Mouse (Mus musculus) lung, embryonic 14.5 days (tissue): ENCODE measurements around the gene Itsn1. TPM values are rescaled to one million over a fixed set of nuclear protein-coding genes. Genes with fewer than 3 reads are reported as not detected.
A peak's percentile ranks its signal among the peaks of the same experiment; 100 is the strongest.

Source experiments
- ATAC-seq: fragments of 200-750 bp; cut with Nextera tagmentation; 2 replicates; pipeline ENCODE4 v1.8.0; 2017; ENCODE audit warnings: mild to moderate bottlenecking, moderate TSS enrichment, moderate library complexity; ENCODE audit not compliant: insufficient read depth
- DNase-seq: peaks from one replicate; pipeline ENCODE4 v3.0.0-alpha.2; 2015
- H3K27ac ChIP-seq: fragments of 300-500 bp; sonication (generic); 2 replicates; pipeline ENCODE4 v1.5.1; 2014; ENCODE audit warnings: low read depth, mild to moderate bottlenecking, moderate library complexity
- H3K27me3 ChIP-seq: fragments of 300-500 bp; sonication (generic); 2 replicates; pipeline ENCODE4 v1.6.1; 2014; ENCODE audit warnings: low read length, control low read depth; ENCODE audit not compliant: insufficient read depth
- H3K36me3 ChIP-seq: fragments of 300-500 bp; sonication (generic); 2 replicates; pipeline ENCODE4 v1.6.1; 2014; ENCODE audit warnings: control low read depth; ENCODE audit not compliant: insufficient read depth
- H3K4me1 ChIP-seq: fragments of 300-500 bp; sonication (generic); 2 replicates; pipeline ENCODE4 v1.6.1; 2014; ENCODE audit warnings: antibody characterized with exemption, control low read depth; ENCODE audit not compliant: insufficient read depth
- H3K4me2 ChIP-seq: fragments of 300-500 bp; sonication (generic); 2 replicates; pipeline ENCODE4 v1.6.1; 2014; ENCODE audit warnings: mild to moderate bottlenecking
- H3K4me3 ChIP-seq: fragments of 300-500 bp; sonication (generic); 2 replicates; pipeline ENCODE4 v1.5.1; 2014; ENCODE audit warnings: low read depth, low read length
- H3K9ac ChIP-seq: fragments of 300-500 bp; sonication (generic); 2 replicates; pipeline ENCODE4 v1.6.1; 2014
- H3K9me3 ChIP-seq: fragments of 300-500 bp; sonication (generic); 2 replicates; pipeline ENCODE4 v1.6.1; 2016; ENCODE audit warnings: low read depth, low read length, control low read depth
- CTCF ChIP-seq: IDR thresholded peaks from 2 replicates; pipeline ENCODE4 v1.5.1; 2016; ENCODE audit warnings: antibody characterized with exemption, low read depth
- WGBS: fragments of 180-500 bp; shearing (Covaris S2); extraction: QIAGEN DNeasy Blood & Tissue Kit; methylation state at CpG from one replicate; pipeline ENCODE4 v1.1.7; 2014; 5-methylcytosine and 5-hydroxymethylcytosine counted together
- polyA plus RNA-seq: library from polyadenylated mRNA; unstranded; fragments of >200 nt; fragmentation: Nextera tagmentation; extraction: Ambion mirVana; gene quantifications from 2 replicates; pipeline ENCODE4 v1.2.1, GENCODE M21; 2014

Gene Itsn1
- polyA plus RNA-seq, 1 experiment from 2014 or later, result 25.4 TPM

DNA sequence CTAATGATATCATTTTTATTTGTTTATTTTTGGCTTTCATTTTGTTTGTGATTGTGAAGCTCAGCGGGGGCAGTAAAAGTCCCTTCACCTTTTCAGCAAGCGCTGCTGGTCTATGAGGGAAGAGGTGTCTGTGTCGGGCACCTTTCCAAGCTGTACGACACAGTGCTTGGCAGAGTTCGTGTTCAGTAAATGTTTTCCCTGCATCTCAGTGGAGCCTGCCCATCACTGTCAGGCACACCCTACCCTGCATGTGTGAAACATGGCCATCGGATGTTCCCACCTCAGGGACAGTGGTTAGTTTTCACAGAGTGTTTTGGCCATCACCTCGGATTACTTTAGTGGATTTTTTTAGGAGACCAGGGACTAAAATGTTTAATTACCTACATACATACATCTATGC lies 54.1 kb downstream of the Itsn1 start:
- Histone ChIP-seq H3K9ac (no peak overlapping the region), H3K9me3 (no peaks in the 10 kb centered on the region), H3K27ac (no peak overlapping the region), H3K4me1 (no peaks in the 10 kb centered on the region; the same call in 1 of the 2 replicates), H3K36me3 (peaks cover 25% of the 10 kb centered on the region; the same call in 1 of the 2 replicates), H3K27me3 (no peaks in the 10 kb centered on the region), H3K4me3 (no peak overlapping the region), H3K4me2 (no peak overlapping the region)
- no peak for ATAC-seq
- TF ChIP-seq CTCF, result no peak
- WGBS, result 75% methylated on average over 7 of the region's 7 CpGs
- DNase-seq, result no peak

GRCm38 (mm10) chr16:91784298-91784697 lies 55.2 kb downstream of the Itsn1 start:
- Histone ChIP-seq H3K4me1 (no peaks in the 10 kb centered on the region; the same call in 1 of the 2 replicates), H3K9me3 (no peaks in the 10 kb centered on the region), H3K4me3 (no peak overlapping the region), H3K27ac (no peak overlapping the region), H3K36me3 (peaks cover 32% of the 10 kb centered on the region), H3K27me3 (no peaks in the 10 kb centered on the region), H3K4me2 (no peak overlapping the region), H3K9ac (no peak overlapping the region)
- TF ChIP-seq CTCF, result no peak
- DNase-seq, result no peak
- no peak for ATAC-seq
- 76% methylated on average over 6 of the region's 6 CpGs for WGBS

DNA sequence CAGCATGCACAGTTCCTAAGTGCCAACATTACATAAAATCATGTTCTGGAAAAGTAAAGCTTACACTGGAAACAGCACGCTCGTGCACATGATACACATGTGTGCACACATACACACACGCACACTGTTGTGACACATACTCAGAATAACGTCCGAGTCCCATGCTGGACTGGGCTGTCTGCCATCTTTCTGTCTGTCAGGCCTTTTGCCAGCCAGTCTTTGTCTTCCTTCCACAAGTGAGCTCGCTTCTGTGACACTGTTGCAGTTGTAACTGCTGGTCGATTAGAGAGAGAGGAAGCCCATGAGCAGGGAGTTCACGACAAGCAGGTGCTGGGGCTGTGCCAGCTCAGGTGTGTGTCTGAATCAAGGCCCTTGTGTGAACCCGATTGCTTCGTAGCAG lies 57.3 kb downstream of the Itsn1 start:
- Histone ChIP-seq H3K27me3 (no peaks in the 10 kb centered on the region), H3K27ac (no peak overlapping the region), H3K9me3 (no peaks in the 10 kb centered on the region), H3K9ac (no peak overlapping the region), H3K4me2 (no peak overlapping the region), H3K4me1 (no peaks in the 10 kb centered on the region; the same call in 1 of the 2 replicates), H3K4me3 (no peak overlapping the region), H3K36me3 (peaks cover 32% of the 10 kb centered on the region)
- ATAC-seq (no peak; the same call in 1 of the 2 replicates), DNase-seq (peak; percentile 76)
- WGBS, result 62% methylated on average over 10 of the region's 10 CpGs
- TF ChIP-seq CTCF, result no peak

- Histone ChIP-seq H3K9me3 (no peaks in the 10 kb centered on the region), H3K27me3 (no peaks in the 10 kb centered on the region), H3K9ac (no peak overlapping the region), H3K36me3 (peaks cover 38% of the 10 kb centered on the region), H3K4me2 (no peak overlapping the region), H3K4me1 (no peaks in the 10 kb centered on the region; the same call in 1 of the 2 replicates), H3K27ac (no peak overlapping the region), H3K4me3 (no peak overlapping the region)
- TF ChIP-seq CTCF, result no peak
- ATAC-seq, result peak; percentile 58; the same call in 1 of the 2 replicates
- 61% methylated on average over 6 of the region's 6 CpGs for WGBS
- peak; percentile 22 for DNase-seq
Observed at GRCm38 (mm10) chr16:91789728-91790127, 60.6 kb downstream of the Itsn1 start.

DNA sequence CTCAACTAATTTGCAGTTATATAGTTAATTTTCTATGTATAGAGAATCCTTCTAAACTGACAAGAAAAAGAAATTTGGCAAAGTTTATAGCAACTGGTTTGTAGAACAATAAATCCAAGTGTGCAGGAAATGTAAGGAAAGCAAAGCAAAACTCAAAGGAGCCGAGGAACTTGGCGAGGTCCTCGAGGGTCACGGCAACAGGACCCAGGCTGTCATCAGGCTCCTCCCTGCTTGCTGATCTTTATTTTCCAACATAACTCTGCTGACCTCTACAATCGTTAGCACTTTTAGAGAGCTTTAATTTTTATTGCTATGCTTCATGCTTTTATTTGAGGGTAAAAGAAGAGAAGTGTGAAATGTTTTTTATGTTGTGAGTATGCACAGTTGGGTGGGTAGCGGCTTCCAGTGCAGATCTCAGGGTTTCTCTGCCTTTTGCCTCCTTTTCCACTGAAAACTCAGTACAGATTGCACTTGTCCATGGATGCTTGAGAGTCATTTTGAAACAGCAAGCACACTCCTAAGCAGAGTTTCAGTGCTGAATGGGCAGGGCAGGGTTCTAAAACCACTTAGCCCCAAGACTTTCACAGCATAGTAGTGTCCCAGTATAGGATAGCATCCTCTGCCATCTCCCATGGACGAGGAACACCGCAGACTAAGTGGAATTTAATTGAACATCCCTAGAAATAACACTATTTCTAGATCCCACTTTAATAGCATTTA lies 63.6 kb downstream of the Itsn1 start:
- ATAC-seq, result no peak
- H3K27me3 ChIP-seq, result no peaks in the 10 kb centered on the region
- 60% methylated on average over 8 of the region's 8 CpGs for WGBS
- H3K4me1 ChIP-seq, result no peaks in the 10 kb centered on the region
- peaks cover 37% of the 10 kb centered on the region for H3K36me3 ChIP-seq
- no peak overlapping the region for H3K4me2 ChIP-seq
- H3K27ac ChIP-seq, result no peak overlapping the region
- no peak for TF ChIP-seq CTCF
- H3K9ac ChIP-seq, result no peak overlapping the region
- no peak overlapping the region for H3K4me3 ChIP-seq
- no peaks in the 10 kb centered on the region for H3K9me3 ChIP-seq
- no peak for DNase-seq

GRCm38 (mm10) chr16:91793507-91794278 lies 64.6 kb downstream of the Itsn1 start:
- H3K27me3 ChIP-seq, result no peaks in the 10 kb centered on the region
- H3K36me3 ChIP-seq, result peaks cover 33% of the 10 kb centered on the region
- H3K4me3 ChIP-seq, result no peak overlapping the region
- H3K4me1 ChIP-seq, result no peaks in the 10 kb centered on the region
- no peak for ATAC-seq
- DNase-seq, result no peak
- no peak for TF ChIP-seq CTCF
- WGBS, result 87% methylated on average over 13 of the region's 13 CpGs
- H3K9me3 ChIP-seq, result no peaks in the 10 kb centered on the region
- H3K4me2 ChIP-seq, result no peak overlapping the region
- H3K9ac ChIP-seq, result no peak overlapping the region
- no peak overlapping the region for H3K27ac ChIP-seq

DNA sequence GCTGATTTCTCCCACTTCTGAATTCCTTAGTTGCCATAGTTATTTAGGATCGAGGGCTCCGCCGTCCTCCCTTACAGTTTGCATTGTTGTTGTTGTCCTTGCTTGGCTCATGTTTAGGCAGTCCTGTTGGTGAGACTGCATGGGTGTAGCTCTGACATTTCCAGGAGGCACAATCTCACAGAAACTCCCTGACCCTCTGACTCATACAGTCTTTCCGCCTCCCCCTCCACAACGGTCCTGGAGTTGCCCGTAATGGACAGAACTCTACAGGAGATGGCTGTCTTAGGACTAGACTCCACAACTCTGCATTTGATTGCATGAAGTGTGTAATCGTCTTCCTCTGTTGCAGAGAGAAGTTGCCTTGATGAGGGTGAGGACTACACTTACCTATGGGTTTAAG lies 65.2 kb downstream of the Itsn1 start:
- WGBS, result 92% methylated on average over 7 of the region's 7 CpGs
- Histone ChIP-seq H3K27ac (no peak overlapping the region), H3K4me2 (no peak overlapping the region), H3K4me3 (no peak overlapping the region), H3K27me3 (no peaks in the 10 kb centered on the region), H3K9me3 (no peaks in the 10 kb centered on the region), H3K9ac (no peak overlapping the region), H3K36me3 (peaks cover 29% of the 10 kb centered on the region), H3K4me1 (no peaks in the 10 kb centered on the region)
- no peak for ATAC-seq
- no peak for TF ChIP-seq CTCF
- no peak for DNase-seq
